Mouse (Mus musculus): ENCODE results near the gene Cir1.
A peak's percentile ranks its signal among the peaks of the same experiment; 100 is the strongest.

Cir1 gene

DNA sequence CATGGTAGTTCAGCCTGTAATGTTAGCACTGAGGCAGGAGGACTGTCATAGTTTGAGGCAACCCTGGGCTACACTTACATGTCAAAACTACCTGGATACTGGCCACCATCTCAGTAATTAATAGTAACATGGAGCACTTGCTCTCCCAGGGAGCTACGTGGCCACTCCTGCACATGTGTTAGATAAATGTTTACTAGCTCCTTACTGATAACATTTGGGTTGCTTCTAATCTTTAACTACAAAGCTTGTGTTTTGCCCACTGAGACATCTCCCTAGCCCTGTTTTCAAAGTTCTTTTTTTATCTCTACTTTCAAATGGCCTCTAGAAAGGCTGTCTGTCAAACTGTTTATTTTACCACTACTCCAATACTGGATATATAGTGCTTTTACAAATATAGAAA lies 10.5 kb downstream of the Cir1 start:
- no peak for DNase-seq (ENCODE audit: low spot score in 2 of 2)

- no peak for DNase-seq (ENCODE audit: low spot score in 2 of 2)
These were observed 13.7 kb downstream of the Cir1 start for GRCm38 (mm10) chr2:73298841-73299240.

- no peak for DNase-seq (ENCODE audit: low spot score in 2 of 2)
These were observed 14.3 kb downstream of the Cir1 start for GRCm38 (mm10) chr2:73298154-73298553.

DNA sequence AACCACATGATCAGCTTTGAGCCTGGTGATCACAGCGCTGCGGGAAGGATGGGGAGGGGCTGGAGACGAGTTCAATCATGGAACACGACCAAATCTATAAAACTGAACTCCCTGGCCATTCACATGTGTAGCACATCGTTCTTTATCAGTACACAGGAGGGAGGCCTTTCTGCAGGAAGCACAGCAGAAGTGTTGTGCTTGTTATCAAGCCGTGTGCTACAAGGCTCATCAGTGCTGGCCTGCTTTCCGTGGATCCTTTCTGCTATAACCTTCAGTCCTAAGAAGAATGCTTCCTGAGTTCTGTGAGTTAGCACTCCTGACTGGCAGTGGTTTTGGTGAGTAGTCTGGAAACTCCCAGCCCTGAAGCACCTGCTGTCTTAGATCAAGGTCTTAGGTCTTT lies 17.5 kb downstream of the Cir1 start:
- DNase-seq (ENCODE audit: low spot score in 2 of 2): no peak

DNA sequence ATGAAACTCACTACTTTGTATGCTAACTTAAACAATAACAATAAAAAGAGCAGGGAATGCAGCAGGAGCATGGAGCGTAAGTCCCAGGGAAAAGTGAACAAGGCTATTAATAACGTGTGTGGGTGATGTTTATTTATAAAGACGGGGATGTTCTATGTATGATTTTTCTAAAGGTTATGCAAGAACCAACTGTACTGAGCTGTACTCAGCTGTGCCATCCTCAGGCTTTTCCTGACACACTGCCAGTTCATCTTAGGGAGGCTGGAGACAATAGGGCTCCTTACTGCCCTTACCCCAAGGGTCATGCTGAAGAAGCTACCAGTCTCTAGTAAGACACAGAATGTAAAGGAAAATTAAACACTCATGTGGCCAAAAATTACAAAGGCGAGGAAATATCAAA lies 21.4 kb downstream of the Cir1 start:
- DNase-seq (ENCODE audit: low spot score in 2 of 2): no peak

- DNase-seq (ENCODE audit: low spot score in 2 of 2): no peak
These were observed 26.9 kb downstream of the Cir1 start for GRCm38 (mm10) chr2:73285630-73286029.

GRCm38 (mm10) chr2:73281707-73282106 lies 30.8 kb downstream of the Cir1 start:
- DNase-seq (ENCODE audit: low spot score in 2 of 2): no peak

GRCm38 (mm10) chr2:73281048-73281661 lies 31.3 kb downstream of the Cir1 start:
- no peak for DNase-seq (ENCODE audit: low spot score in 2 of 2)

DNA sequence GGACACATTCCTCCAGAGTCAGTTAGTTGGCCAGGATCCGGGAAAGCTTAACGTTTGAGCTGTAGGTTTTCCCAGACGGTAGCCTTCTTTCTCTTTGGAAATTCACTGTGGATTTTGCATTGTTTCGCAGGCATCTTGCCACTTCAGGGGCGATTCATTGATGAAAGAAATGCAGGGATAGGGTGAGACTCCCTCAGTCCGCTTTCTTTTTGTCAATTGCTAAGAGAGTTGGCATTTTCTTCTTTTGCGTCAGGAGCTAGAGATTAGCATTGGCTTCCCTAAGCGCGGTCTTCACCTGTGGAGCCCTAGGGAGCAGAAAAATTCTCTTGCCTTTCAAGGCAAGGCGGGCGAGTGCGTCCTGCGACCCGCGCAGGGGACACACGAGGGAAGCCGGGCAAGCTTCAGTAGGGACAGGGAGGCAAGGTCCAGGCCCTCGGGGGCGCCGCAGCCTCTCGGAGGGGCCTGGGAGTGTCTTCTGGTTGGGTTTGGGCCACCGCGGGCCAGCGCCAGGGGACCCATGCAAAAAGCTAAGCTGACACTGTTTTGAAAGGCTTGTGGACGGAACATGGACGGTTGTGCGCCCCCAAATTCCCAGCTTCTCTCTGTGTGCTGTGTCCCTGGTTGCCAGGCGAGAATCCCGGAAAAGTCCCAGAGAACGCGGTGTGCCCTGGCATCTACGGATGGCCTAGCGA lies 32.0 kb downstream of the Cir1 start:
- no peak for DNase-seq (ENCODE audit: low spot score in 2 of 2)

DNA sequence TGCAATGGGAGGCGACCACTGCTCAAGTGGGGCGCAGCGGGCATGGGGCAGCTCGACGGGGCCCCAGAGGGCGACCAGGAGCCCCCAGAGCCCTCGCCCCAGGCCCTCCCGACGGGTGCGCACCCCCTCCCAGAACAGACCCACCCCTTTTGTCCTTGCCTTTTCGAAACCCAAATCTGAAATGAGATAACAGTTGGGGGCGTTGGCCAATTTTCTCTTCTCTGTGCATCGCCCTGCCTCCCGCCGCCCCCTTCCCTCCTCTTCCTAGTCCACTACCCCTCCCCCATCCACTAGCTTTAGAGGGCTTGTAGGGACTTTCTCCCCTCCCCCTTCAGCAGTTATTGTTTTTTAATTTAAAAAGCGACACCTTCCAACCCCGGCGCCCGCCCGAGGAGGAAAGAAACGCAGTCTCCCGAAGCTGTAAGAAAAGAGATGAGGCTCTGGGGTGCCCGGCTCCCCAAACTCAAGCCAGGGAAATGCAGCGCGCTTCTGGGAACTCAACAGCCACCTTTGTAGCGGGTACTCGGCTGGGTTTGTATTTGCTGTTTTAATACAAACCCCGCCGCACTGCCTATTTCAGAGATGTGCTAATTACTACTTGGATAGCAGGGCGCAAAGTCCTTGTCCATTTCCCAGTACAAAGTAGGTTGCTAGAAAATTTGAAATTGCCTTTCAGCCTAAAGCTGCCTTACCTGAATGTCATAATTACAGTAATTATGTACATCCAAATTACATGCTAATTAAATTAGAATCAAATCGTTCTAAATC lies 33.0 kb downstream of the Cir1 start:
- DNase-seq (ENCODE audit: low spot score in 2 of 2): no peak

DNA sequence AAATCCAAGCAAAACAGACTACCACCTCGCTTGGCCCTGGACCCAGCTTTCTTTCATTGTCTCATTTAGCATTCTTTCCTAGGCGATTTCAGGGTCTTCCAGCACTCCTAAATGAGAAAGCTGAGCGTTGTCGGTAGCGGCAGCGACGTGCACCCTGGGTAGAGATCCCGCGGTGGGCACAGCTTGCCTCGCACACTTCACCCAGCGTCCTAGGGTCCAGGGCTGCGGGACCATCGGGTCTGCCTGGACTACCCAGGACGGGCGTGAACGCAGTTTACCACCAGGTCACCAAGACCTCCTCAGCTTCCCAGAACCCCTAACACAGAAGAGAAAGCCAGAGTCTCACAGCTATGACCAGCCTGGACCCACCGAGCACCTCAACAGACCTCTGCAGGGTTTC lies 33.6 kb downstream of the Cir1 start:
- DNase-seq (ENCODE audit: low spot score in 2 of 2): no peak

DNA sequence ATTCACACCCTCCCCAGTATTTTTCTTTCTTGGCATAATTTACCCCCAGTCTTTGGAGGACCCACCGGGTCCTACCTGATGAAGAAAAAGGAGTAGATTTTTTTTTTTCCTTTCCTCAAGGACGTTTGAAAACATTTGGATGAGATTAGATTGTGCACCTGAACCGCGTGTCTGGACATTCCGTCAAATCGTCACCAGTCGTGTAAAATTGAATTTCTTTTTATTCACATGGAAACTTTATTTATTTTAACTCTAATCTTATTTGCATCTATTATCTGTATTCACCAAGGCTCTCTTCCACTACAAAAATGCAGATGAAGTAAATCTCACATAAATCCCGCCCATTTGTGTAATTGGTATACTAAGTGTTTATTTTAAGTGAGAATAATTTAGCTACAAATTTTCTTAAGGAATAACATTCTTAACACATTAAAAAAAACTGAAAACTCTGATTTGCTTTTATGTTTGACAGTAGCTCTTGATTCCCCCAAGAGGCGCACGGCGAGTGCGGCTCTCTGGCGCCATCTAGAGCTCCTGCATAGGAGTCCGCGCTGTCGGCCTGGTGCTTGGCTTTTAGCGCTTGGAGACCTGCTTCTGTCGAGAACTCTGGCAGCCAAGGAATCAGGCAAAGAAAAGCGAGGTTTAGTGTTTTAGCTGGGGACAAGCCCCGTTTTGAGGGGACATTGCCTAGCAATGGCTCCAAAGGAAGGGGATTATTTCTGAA lies 34.2 kb downstream of the Cir1 start:
- DNase-seq (ENCODE audit: low spot score in 2 of 2): peak; percentile 76 to 93

GRCm38 (mm10) chr2:73277709-73278075 lies 34.8 kb downstream of the Cir1 start:
- no peak for DNase-seq (ENCODE audit: low spot score in 2 of 2)

GRCm38 (mm10) chr2:73277021-73277708 lies 35.3 kb downstream of the Cir1 start:
- no peak for DNase-seq (ENCODE audit: low spot score in 2 of 2)

- DNase-seq (ENCODE audit: low spot score in 2 of 2): no peak
These were observed 36.3 kb downstream of the Cir1 start for GRCm38 (mm10) chr2:73276141-73276571.

DNA sequence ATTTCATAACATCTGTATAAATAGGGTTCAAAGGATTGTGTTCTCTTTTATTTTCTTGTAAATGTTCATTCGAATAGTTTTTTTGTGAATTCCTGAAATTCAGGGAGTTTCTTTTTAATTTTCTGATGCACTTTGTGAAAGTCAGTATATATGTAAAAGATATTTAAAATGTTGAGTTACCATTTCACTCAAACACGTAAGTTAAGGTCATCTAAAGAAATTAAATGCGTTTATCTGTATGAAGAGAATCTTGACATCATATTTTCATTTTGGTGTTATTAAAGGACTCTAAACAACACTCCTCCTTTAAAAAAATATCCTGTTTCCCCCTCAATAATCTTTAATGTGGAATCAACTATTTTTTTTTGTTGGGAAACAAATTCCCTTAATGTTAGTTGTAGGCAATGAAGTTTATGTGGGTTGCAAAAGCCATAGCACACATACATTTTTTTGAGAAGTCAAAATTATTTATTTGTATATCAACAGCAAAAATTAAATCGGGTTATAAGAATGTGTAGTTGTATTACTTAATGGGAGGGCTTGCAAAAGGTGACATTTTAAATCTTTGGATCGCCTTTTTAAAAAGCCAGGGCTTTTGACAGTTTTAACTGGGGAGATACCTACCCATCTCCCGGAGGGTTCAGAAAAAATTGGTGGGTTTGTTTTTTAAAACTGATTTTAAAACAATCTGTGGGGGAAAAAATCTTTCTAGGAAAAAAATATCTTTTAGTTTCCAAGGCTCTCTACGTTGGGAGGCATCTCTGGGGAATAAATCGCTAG lies 37.0 kb downstream of the Cir1 start:
- no peak for DNase-seq (ENCODE audit: low spot score in 2 of 2)

DNA sequence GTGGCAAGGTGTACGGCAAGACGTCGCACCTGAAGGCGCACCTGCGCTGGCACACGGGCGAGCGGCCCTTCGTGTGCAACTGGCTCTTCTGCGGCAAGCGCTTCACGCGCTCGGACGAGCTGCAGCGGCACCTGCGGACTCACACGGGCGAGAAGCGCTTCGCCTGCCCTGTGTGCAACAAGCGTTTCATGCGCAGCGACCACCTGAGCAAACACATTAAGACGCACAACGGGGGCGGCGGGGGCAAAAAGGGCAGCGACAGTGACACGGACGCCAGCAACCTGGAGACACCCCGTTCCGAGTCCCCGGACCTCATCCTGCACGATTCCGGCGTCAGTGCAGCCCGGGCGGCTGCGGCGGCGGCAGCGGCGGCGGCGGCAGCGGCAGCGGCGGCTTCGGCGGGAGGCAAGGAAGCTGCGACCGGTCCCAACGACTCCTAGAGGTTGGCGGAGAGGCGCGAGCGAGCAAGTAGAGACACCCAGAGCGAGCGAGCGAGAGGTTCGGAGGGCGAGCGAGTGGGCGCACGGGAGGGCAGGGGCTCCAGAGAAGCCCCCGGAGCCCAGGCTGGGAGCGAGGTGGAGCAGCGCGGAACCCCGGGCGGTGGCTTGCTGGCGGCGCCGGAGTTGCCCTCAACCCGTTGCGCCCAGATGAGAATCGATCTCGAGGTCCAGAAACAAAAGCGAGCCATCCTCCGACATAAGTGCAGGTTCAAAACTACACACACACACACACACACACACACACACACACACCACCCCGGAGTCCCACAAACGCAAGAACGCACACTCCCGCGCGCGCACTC lies 38.2 kb downstream of the Cir1 start:
- DNase-seq (ENCODE audit: low spot score in 2 of 2): peak in 1 of 2 experiments; percentile 33

- DNase-seq (ENCODE audit: low spot score in 2 of 2): peak in 1 of 2 experiments; percentile 39
These were observed 39.0 kb downstream of the Cir1 start for GRCm38 (mm10) chr2:73273249-73274118.
